Mouse (Mus musculus) cerebellum, postnatal 36 days (tissue): ENCODE results near the gene Tm2d3.

Experiments
- DNase-seq, 2 experiments: peaks; one replicate each; pipeline ENCODE4 v3.0.0; 2021 to 2022; ENCODE audit warnings: mixed read lengths in 2 of 2

Gene Tm2d3

GRCm38 (mm10) chr7:65708506-65708905 lies 17.5 kb downstream of the Tm2d3 start:
- DNase-seq = no peak

- DNase-seq = no peak
These were observed 19.3 kb downstream of the Tm2d3 start for GRCm38 (mm10) chr7:65710301-65710700.

GRCm38 (mm10) chr7:65713782-65714181 lies 22.8 kb downstream of the Tm2d3 start:
- DNase-seq = no peak

- DNase-seq = no peak
These were observed 23.3 kb downstream of the Tm2d3 start for GRCm38 (mm10) chr7:65714304-65714703.

- no peak for DNase-seq
These were observed 43.1 kb downstream of the Tm2d3 start for GRCm38 (mm10) chr7:65734024-65734423.

- no peak for DNase-seq
These were observed 44.3 kb downstream of the Tm2d3 start for GRCm38 (mm10) chr7:65735261-65735660.

GRCm38 (mm10) chr7:65737286-65738040 lies 46.5 kb downstream of the Tm2d3 start:
- DNase-seq = no peak

- DNase-seq = no peak
These were observed 51.9 kb downstream of the Tm2d3 start for GRCm38 (mm10) chr7:65742857-65743256.

- DNase-seq = no peak
These were observed 57.3 kb downstream of the Tm2d3 start for GRCm38 (mm10) chr7:65747990-65748955.
